Mouse (Mus musculus) v-Abl transformed pro-B cells (cell line): ENCODE results near the gene Sell.

ENCODE experiments used
- in situ Hi-C, 2 experiments: fragments of 400-800 bp; cut with MboI; formaldehyde crosslinking; loops; one replicate each; pipeline ENCODE4 v1.15.1; 2025; ENCODE audit not compliant: unreplicated experiment in 2 of 2

The Sell gene

DNA sequence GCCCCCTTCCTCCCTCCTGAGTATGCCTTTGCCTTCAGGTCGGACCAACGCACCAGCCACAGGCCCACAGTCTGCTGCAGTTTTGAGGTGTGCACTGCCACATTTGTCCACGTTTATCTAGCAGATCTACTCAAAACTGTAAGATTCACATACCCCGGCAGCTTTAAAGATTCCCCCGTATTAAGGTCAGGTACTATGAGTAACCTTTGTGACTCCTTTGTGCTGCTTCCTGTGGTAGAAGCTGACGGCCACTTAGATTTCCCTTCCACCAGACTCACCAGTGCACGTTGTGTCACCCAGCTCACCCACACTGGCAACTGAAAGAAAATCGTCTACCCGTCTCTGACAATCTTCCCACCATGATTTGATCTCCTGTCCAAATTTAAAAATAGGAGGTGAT, 11.3 kb downstream of the Sell start:
- in situ Hi-C loops: no loop called here

GRCm38 (mm10) chr1:164073803-164074202, 12.0 kb downstream of the Sell start:
- in situ Hi-C loops: no loop called here

DNA sequence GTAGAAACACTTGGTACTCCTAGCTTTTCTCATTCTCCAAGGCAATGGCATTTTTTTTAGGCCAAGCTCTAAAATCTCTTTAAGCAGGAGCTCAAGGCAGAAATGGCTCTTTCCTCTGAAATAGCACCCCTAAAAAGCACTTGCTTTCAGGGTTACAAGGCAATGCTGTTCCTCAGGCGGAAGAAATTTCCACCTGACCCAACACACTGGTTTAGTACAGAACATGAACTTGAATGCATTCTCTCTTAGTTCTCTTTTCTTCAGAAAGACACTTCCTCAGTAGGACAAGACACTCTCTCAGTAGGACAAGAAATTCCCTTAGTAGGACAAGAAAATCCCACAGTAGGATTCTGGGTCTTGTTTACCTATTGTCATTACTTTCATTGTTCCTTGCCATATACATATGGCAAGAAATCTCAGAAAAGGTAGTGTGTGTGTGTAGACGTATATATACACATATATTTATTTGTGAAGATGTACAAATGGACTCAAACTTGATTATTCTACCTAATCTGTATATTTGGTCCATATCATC, 12.9 kb downstream of the Sell start:
- in situ Hi-C loops: no loop called here

GRCm38 (mm10) chr1:164075416-164075815, 13.6 kb downstream of the Sell start:
- in situ Hi-C loops: no loop called here

GRCm38 (mm10) chr1:164076441-164076840, 14.7 kb downstream of the Sell start:
- in situ Hi-C loops: no loop called here

DNA sequence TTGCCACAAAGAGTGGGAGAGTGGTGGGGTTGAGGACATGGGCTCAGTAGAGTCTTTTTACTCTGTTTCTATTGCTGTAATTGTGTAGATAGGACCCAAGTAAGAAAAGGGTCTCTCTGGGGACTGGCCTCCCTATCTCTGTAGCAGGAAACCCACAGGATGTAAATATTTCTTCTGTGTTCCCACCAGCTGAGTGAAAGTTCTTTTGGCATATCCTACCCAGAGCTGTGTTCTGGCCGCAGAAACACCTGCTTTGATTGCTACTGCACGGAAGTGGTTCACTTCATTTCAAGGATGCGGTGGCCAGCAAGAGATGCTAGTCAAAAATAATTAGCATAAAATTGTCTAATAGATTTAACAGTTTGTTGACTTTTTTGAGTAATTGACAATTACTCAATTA, 15.2 kb downstream of the Sell start:
- in situ Hi-C loops: no loop called here

DNA sequence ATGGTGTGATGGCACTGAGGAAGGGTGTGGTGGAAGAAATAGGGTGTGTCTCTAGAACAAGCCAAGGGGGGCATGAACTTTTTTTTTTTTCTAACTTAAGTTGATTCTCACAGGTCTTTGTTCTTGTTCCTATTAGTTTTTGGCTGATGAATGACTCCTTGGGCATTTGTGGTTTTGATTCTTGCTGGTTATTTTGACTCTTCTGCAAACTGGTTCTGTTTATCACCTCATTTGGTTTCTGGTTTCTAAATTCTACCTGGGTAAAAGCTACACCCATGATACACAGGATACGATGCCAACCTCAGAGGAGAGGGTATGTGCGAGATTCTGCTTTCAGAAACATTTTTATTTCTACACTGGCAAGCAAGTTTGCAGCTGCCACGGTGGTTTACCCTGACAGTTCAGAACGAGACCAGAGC, 16.6 kb downstream of the Sell start:
- in situ Hi-C loops: no loop called here

DNA sequence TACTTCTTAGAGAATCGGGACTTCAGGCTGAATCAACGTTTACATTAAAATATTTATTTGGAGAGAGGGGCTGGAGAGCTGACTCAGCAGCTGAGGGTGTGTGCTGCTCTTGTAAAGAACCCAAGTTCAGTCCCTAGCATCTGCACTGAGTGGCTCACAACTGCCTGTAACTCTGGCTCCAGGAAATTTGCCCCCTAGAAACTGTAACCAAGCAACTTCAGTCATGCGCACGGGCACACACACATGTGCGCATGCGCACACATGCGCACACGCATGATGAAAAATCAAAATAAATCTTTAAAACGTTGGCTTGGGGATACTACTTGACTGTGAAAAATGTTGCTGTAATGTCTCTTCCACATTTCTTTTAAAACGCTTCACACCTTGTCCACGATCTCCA, 17.3 kb downstream of the Sell start:
- in situ Hi-C loops: no loop called here

- in situ Hi-C loops: no loop called here
These were observed 21.3 kb downstream of the Sell start for GRCm38 (mm10) chr1:164083046-164083445.

DNA sequence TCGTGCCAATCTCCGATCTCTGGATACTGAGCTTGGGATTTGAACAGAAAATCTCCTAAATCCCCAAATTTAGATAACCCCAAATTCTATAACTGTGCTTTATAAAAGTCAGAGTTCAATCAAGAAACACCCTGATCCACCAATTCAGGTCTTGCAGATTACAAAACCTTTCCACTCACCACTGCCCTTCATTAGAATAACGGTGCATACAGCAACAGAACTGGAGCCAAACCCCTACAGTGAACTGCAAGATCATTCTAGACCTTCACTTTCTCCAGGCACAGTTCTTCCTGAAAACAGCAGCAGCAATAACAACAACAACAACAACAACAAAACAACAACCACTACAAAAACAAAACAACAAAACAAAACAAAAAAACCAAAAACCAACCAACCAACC, 25.0 kb downstream of the Sell start:
- in situ Hi-C loops: no loop called here

- in situ Hi-C loops: no loop called here
These were observed 26.1 kb downstream of the Sell start for GRCm38 (mm10) chr1:164087872-164088271.

DNA sequence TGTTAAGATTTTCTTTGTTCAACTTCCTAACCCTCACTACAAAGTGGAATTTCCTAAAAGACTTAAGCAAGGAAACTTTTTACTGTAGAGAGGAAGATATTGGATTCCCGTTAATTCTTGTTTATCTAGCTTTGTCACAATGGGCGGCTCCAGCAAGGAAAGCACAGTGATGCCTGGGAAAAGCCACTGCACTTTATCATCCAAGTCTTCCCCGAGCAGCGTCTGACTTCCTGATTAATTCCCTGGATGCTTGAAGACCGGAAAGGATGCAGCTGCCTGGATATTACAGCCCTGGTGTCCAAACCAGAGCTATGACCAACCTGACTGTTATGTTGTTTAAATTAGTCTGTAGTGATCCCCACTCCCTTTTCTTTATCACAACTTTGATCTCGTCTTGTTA, 35.0 kb downstream of the Sell start:
- in situ Hi-C loops: no loop called here

GRCm38 (mm10) chr1:164097911-164098310, 36.1 kb downstream of the Sell start:
- in situ Hi-C loops: no loop called here

DNA sequence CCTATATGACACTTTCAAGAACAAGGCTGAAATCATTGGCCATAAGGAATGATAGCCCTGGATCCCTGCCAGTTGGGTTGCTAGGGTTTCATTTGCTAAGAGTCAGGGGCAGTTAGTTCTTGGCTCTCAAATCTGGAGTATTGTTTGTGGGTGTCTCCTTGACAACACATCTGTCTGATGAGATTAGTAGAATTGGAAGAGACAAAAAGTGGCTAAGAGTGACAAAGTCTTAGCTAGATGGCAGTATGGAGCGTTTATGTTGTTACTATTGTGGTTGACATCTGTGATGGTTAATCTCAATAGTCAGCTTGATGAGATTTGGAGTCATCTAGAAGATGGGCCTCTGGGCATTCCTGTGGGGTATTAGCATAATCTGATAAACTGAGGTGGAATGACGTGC, 36.6 kb downstream of the Sell start:
- in situ Hi-C loops: no loop called here

GRCm38 (mm10) chr1:164109763-164110162, 48.0 kb downstream of the Sell start:
- in situ Hi-C loops: no loop called here

DNA sequence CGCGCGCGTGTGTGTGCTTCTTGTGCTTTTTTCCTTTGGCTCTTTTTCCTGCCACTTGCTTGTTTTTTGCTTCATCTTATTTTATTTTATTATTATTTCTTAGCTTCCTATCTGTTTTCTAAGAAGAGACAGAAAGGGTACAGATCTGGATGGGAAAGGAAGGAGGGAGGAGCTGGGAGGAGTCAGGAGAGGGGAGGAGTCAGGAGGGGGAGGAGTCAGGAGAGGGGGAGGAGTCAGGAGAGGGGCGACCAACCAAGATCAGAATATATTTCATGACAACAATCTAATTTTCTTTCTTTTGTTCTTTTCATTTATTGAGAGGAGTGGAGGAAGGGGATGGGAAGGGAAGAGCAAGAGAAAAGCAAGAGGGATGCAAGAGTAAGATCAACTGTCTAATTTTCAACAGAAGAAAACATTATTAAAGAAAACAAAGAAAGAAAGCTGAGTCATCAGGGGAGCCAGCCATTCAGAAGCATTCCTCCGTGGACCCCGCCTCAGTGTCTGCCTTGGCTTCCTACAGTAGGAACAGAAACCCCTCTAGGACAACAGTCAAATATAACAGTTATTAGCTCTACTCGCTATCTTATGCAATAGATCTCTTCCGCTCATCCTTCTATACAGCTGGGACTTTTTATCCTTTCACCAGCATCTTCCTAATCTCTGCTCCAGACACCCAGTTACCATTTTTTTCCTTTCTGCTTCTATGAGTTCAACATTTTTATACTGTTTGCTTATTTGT, 49.0 kb downstream of the Sell start:
- in situ Hi-C loops: no loop called here

GRCm38 (mm10) chr1:164114280-164114679, 52.5 kb downstream of the Sell start:
- in situ Hi-C loops: no loop called here

DNA sequence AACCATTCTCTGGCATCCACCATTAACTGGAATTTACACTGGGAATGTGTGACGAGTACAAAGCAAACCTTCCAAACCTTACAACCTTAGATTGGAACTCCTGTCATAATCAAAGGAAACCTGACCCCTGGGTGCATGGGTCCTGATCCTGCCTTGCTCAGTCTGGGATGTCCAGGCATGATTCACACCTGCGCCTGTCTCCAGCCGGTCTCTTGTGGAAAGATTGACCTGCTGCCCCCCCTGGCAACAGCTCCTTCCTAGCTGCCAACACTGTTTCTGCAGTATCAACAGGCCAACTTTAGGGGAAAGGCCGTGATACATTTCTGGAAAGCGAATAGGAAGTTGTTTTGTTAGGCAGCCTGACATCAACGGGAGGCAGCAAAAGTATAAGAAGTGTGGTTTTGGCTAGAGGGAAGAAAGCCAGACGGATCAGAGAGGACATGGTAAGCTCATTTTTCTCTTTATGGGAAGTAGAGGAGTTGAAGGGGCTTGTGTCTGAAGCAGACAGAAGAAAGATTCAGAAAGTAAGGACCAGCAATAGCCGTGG, 53.2 kb downstream of the Sell start, which contains the start of gene Selp:
Gene Selp (plus strand): TSS at position 318 of the 547 bp plus-strand sequence.
- in situ Hi-C loops: no loop called here

DNA sequence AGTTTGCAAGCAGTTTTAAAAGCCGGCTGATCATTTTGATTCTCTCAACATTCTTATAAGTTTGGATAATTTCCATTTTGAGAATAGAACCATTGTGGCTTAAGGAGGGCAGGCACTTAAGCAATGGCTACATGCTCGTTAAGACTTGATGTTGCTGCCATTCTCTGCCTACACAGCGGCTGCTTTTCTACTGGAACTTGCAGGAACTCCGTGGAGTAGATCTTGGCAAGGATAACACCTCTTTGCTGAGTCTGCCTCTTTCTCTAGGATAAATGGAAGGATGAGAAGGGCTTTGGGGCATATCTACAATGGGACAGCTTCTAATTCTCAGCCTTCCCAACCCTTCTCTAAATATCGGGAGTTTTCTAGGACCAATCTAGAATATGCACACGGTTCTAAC, 53.9 kb downstream of the Sell start:
- in situ Hi-C loops: no loop called here

GRCm38 (mm10) chr1:164117869-164118268, 56.1 kb downstream of the Sell start:
- in situ Hi-C loops: no loop called here

DNA sequence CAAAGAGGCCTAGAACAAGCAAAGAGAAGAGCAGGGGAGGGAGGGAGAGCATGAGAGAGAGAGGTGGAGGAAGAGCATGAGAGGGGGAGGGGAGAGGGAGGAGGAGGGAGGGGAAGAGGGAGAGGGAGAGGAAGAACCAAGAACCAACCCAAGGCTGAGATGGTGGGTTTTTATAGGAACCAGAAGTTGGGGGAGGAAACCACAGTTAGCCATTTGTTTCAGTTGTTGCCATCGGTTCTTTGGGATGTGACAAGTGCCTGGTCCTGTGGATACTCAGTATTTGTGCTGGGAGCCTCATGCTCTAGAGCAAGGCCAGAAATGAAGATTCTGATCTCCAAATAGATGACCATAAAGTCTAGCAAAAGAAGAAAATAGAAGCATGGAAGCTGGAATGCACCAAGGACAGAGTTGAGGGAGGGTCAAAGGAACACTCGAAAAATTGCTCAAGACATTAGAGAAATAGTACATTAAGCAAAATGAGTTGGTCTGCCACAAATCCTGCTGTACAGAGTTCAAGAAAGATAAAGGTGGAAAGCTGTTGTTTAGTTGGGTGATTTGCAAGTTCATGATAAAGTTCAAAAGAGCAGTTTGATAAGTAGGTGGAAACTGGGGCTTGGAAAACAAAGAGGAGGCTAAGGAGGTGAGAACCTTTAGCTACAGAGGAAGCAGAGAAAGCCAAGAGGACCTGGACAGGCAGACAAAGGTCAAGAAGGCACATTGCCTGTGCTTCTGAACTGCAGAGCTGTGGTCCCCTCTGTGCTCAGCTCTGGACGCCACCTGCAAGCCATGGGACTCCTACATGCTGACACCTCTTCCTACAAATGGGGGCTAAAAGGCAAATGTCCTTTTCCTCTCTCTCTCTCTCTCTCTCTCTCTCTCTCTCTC, 58.4 kb downstream of the Sell start:
- in situ Hi-C loops: no loop called here
